Mouse (Mus musculus): ENCODE results near the gene Gm8764. TPM values are rescaled to one million over a fixed set of nuclear protein-coding genes. Genes with fewer than 3 reads are reported as not detected.

Gm8764 gene
- polyA plus RNA-seq, 1 experiment from 2014 or later: not detected

GRCm38 (mm10) chr10:104209655-104210054 lies 49.8 kb downstream of the Gm8764 start:
- H3K27ac ChIP-seq (ENCODE audit: low read length): no peak overlapping the region
- H3K27me3 ChIP-seq (ENCODE audit: control insufficient read depth, insufficient read depth, low read depth, low read length): no peaks in the 10 kb centered on the region
- H3K4me1 ChIP-seq (ENCODE audit: control insufficient read depth, low read depth, low read length): no peaks in the 10 kb centered on the region
- no peak for ATAC-seq (ENCODE audit: low read depth)
- no peak overlapping the region for H3K9ac ChIP-seq (ENCODE audit: low read depth, low read length)
- 68% methylated on average over 1 of the region's 1 CpGs for WGBS (ENCODE audit: insufficient replicate concordance)
- no peaks in the 10 kb centered on the region for H3K36me3 ChIP-seq (ENCODE audit: control insufficient read depth, insufficient read depth)
- no peak overlapping the region for H3K4me2 ChIP-seq (ENCODE audit: low read depth, low read length)
- H3K9me3 ChIP-seq (replicated peaks; ENCODE audit: control insufficient read depth, low read length): no peaks in the 10 kb centered on the region
- no peak overlapping the region for H3K4me3 ChIP-seq (ENCODE audit: low read depth, low read length)

- WGBS (ENCODE audit: insufficient replicate concordance): 47% methylated on average over 3 of the region's 3 CpGs
- no peak for ATAC-seq (ENCODE audit: low read depth)
- Histone ChIP-seq H3K9me3 (replicated peaks; ENCODE audit: control insufficient read depth, low read length) (no peaks in the 10 kb centered on the region), H3K4me3 (ENCODE audit: low read depth, low read length) (no peak overlapping the region), H3K9ac (ENCODE audit: low read depth, low read length) (no peak overlapping the region), H3K36me3 (ENCODE audit: control insufficient read depth, insufficient read depth) (no peaks in the 10 kb centered on the region), H3K4me2 (ENCODE audit: low read depth, low read length) (no peak overlapping the region), H3K27ac (ENCODE audit: low read length) (no peak overlapping the region), H3K4me1 (ENCODE audit: control insufficient read depth, low read depth, low read length) (no peaks in the 10 kb centered on the region), H3K27me3 (ENCODE audit: control insufficient read depth, insufficient read depth, low read depth, low read length) (no peaks in the 10 kb centered on the region)
These were observed 50.6 kb downstream of the Gm8764 start for GRCm38 (mm10) chr10:104210268-104210990.

Other genes with a start within 250 kb of the Gm8764 start
- not detected in 2 replicates for gene Gm21293, start 17.0 kb upstream of the Gm8764 start, polyA plus RNA-seq (2015; fragmentation: Nextera tagmentation; extraction: Ambion mirVana)
- not detected in 2 replicates for gene Gm6763, start 8.5 kb upstream of the Gm8764 start, polyA plus RNA-seq (2015; fragmentation: Nextera tagmentation; extraction: Ambion mirVana)
- not detected in 2 replicates for gene Gm21304, start 8.5 kb downstream of the Gm8764 start, polyA plus RNA-seq (2015; fragmentation: Nextera tagmentation; extraction: Ambion mirVana)
- not detected in 2 replicates for gene Gm21312, start 17.0 kb downstream of the Gm8764 start, polyA plus RNA-seq (2015; fragmentation: Nextera tagmentation; extraction: Ambion mirVana)
- gene Gm20765, start 25.5 kb downstream of the Gm8764 start, polyA plus RNA-seq (2015; fragmentation: Nextera tagmentation; extraction: Ambion mirVana): not detected in 2 replicates
- gene Gm4340, start 34.0 kb downstream of the Gm8764 start, polyA plus RNA-seq (2015; fragmentation: Nextera tagmentation; extraction: Ambion mirVana): not detected in 2 replicates

Data from liver, embryonic 16.5 days (tissue).